Mouse (Mus musculus): Measurements from ENCODE around the gene Stk39.

DNA sequence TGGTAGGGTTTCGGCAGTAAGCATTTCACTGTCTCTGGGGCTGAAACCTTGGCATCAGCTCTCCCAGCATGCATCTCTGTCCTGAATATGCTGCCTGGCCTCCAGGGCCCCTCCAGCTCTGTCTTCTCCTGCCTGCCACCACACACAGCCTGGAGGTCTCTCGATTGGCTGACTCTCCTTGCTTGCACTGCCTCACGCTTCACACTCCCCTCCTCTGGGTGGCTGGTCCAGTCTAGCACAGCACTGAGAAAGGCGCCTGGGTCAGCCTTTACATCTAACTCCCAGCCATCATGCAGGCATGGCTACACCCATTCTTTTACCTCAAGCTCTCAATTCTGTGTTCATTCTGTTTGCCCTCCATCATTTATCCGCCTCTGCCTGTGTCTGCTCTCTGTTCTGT lies 153.6 kb downstream of the Stk39 start:
- no peak for TF ChIP-seq CTCF (IDR thresholded peaks at IDR 0.05; ENCODE audit: low read depth)
- TF ChIP-seq EP300 (IDR thresholded peaks at IDR 0.05; ENCODE audit: low read depth), result no peak

All from liver, embryonic 14.5 days (tissue).